Mouse (Mus musculus) gastrocnemius, adult 2 months (tissue): ENCODE data around the gene Fntb. TPM values are rescaled to one million over a fixed set of nuclear protein-coding genes. Genes with fewer than 3 reads are reported as not detected.

Experiments
- DNase-seq: peaks from one replicate; pipeline ENCODE4 v3.0.0; 2022
- H3K27ac ChIP-seq: fragments of 200-600 bp; 2 replicates; pipeline ENCODE4 v1.8.1; 2022; ENCODE audit warnings: mild to moderate bottlenecking
- H3K4me3 ChIP-seq: fragments of 200-600 bp; 2 replicates; pipeline ENCODE4 v1.8.1; 2022; ENCODE audit warnings: mild to moderate bottlenecking, moderate library complexity
- CTCF ChIP-seq: fragments of 200-600 bp; IDR thresholded peaks from 2 replicates; pipeline ENCODE4 v1.8.1; 2022; ENCODE audit warnings: antibody characterized with exemption, mild to moderate bottlenecking, moderate library complexity
- intact Hi-C: fragments of 180-260 bp; cut with DNase I; formaldehyde crosslinking; loops from one replicate; pipeline ENCODE4 v1.15.1; 2025
- total RNA-seq, 2 experiments: library from RNA; stranded (reverse); gene quantifications; 2 replicates each; pipeline ENCODE4 v1.2.3; 2021

Gene Fntb
- total RNA-seq, 2 experiments from 2014 or later: 11.2 to 13.3 TPM

- no peak for TF ChIP-seq CTCF
- no peak overlapping the region for H3K4me3 ChIP-seq
- intact Hi-C loops: loop anchor here (5.0 kb wide), 1 partner anchor 51 kb away; no protein-coding TSS in a partner anchor
- no peak for DNase-seq
- H3K27ac ChIP-seq: no peak overlapping the region
Measured at GRCm38 (mm10) chr12:76901508-76902294, 136.3 kb downstream of the Fntb start.

- no peak overlapping the region; the same call in 1 of the 2 replicates for H3K27ac ChIP-seq
- TF ChIP-seq CTCF: no peak
- no peak for DNase-seq
- intact Hi-C loops: no loop called here
- no peak overlapping the region for H3K4me3 ChIP-seq
Measured at GRCm38 (mm10) chr12:76906278-76906677, 140.9 kb downstream of the Fntb start.

DNA sequence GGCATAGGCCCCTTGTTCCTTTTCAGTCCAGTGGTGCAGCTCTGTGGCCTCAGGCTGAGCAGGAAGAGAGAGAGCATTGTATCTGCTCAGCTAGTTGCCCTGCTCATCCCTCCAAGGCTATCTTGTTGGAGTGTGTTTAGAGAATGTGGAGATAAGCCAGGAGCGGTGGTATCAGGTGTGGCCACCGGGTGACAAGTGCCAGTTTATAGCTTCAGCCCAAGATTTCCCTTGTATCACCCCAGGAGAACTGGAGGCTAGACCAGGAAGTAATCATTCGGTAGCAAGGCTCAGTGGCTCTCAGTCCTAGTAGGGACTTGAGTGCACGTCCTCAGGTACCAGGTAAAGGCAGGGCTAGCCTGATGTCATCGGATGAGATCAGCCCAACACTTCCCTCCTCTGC is 143.8 kb downstream of the Fntb start:
- intact Hi-C loops: no loop called here
- no peak for TF ChIP-seq CTCF
- Histone ChIP-seq H3K4me3 (no peak overlapping the region), H3K27ac (no peak overlapping the region)
- DNase-seq: no peak

DNA sequence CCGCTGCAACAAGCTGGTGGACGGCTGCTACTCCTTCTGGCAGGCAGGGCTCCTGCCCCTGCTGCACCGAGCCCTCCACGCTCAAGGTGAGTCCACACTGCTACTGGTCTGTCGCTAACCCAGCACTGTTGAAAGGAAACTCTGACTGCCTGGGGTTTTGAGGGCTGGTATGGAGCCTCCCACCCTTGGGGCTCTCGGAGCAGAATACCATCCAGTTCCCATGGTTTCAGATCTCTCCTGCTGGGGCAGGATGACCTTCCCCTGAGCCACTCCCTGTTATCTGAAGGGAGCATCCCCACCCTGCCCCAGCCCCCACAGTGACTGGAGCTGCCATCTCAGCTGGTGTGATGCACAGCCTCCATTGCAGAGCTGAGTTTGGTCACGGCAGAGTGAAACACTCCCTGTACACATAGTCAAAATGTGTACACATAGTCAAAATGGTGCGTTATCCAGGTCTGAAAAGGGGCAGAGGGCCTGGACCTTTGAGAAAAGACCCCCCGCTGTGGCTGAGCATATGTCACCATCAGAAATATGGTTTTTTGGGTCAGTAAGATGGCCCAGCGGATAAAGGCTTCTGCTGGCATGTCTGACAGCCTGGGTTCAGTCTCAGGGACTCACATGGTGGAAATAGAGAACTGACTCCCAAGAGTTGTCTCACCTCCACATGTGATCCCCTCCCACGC is 145.0 kb downstream of the Fntb start:
- H3K4me3 ChIP-seq: no peak overlapping the region
- no peak overlapping the region for H3K27ac ChIP-seq
- TF ChIP-seq CTCF: no peak
- no peak for DNase-seq
- intact Hi-C loops: no loop called here

DNA sequence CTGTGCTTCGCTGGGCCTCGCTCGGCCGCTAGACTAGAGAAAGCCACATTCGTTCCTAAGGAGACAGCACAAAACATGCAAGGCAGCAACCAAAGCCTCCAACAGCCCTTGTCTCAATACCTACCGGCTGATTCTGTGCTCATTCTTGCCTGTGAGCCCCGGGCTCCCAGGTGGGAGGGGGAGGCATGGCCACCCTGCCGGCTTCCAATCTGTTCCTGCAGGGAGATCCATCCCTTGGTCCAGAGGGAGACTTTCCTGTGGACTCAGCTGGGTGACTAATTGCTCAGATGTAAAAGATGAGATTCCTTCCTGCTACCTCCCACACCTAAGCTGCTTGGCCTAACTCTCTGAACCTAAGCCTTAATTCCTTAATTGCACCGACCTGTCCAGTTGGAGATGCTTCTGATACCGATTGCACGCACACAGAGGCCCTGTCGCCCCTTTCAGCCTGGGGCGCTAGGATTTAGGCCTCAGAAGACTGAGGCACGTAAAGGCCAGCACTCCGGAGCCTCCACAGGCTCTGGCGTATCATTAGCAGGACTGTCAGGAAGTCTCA is 145.9 kb downstream of the Fntb start:
- intact Hi-C loops: no loop called here
- TF ChIP-seq CTCF: no peak

GRCm38 (mm10) chr12:76912193-76912592 is 146.8 kb downstream of the Fntb start:
- no peak for TF ChIP-seq CTCF
- Histone ChIP-seq H3K27ac (peak overlapping the region; percentile 73), H3K4me3 (no peak overlapping the region)
- DNase-seq: peak; percentile 62
- intact Hi-C loops: no loop called here

More for the DNA sequence above, 145.9 kb downstream of the Fntb start:
- Histone ChIP-seq H3K4me3 (no peak overlapping the region), H3K27ac (peak overlapping the region; percentile 73)
- no peak for DNase-seq

GRCm38 (mm10) chr12:76916163-76916562 is 150.8 kb downstream of the Fntb start:
- intact Hi-C loops: no loop called here
- DNase-seq: no peak
- no peak overlapping the region for H3K4me3 ChIP-seq
- no peak overlapping the region for H3K27ac ChIP-seq
- no peak for TF ChIP-seq CTCF

GRCm38 (mm10) chr12:76918113-76918512 is 152.7 kb downstream of the Fntb start:
- no peak overlapping the region for H3K4me3 ChIP-seq
- intact Hi-C loops: no loop called here
- H3K27ac ChIP-seq: no peak overlapping the region
- DNase-seq: no peak
- TF ChIP-seq CTCF: no peak

DNA sequence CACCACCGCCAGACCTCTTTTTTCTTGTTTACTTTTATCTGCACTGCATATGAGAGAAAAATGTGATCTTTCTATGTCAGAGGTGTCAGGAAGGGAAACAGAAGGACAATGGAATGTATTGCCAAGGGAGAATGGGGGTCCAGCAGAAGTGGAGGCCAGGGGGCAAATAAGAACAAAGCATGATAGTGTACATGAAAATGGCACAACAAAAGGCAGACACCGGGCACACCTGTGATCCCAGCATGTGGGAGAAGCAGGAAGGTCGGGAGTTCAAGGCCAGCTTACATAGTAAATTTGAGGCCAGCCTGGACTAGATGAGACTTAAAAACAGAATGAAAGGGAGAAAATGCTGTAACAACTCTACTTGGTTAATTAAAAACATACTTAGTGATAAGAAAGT is 153.5 kb downstream of the Fntb start:
- intact Hi-C loops: no loop called here
- DNase-seq: no peak
- no peak for TF ChIP-seq CTCF
- H3K27ac ChIP-seq: no peak overlapping the region
- no peak overlapping the region for H3K4me3 ChIP-seq

DNA sequence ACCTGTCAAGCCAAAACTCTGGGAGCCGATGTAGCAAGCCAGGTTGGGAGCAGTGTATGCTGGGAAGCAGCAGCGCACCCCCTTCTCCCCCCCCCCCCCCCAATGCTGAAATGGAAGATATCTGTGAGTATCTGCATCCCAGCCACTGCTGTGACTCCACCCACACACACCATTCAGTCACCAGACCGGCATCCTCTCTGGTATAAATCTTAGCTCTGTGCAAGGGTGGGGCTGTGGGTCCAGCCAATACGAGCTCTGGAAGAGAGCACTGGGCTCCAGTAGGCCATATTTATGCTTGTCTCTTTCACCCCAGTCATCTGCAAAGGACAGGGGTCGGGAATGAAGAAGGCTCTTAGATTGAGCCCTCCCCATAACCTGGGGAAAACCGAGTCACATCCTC is 155.0 kb downstream of the Fntb start:
- Histone ChIP-seq H3K4me3 (no peak overlapping the region), H3K27ac (no peak overlapping the region)
- no peak for TF ChIP-seq CTCF
- no peak for DNase-seq
- intact Hi-C loops: no loop called here

DNA sequence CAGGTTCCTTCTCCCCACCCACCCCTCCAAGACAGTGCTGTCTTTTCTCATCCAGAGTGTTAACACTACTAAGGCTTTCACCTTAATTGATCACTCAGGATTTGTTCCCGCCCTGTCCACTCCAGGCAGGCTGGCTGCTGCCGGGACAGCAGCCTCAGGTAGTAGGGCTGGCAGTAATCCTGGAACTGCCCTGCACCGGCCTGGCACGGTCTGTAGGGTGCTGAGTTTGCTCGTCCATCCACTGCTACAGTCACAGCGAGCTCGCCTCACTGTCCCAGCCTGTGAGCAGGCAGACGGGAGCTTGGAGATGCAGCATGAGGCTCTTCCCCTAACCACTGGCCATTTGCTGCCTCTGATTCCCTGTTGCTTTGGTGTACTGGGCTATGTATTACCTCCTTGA is 155.6 kb downstream of the Fntb start:
- Histone ChIP-seq H3K4me3 (no peak overlapping the region), H3K27ac (no peak overlapping the region)
- DNase-seq: no peak
- intact Hi-C loops: no loop called here
- TF ChIP-seq CTCF: no peak

GRCm38 (mm10) chr12:76923118-76923517 is 157.7 kb downstream of the Fntb start:
- H3K27ac ChIP-seq: peak overlapping the region; percentile 59
- intact Hi-C loops: no loop called here

DNA sequence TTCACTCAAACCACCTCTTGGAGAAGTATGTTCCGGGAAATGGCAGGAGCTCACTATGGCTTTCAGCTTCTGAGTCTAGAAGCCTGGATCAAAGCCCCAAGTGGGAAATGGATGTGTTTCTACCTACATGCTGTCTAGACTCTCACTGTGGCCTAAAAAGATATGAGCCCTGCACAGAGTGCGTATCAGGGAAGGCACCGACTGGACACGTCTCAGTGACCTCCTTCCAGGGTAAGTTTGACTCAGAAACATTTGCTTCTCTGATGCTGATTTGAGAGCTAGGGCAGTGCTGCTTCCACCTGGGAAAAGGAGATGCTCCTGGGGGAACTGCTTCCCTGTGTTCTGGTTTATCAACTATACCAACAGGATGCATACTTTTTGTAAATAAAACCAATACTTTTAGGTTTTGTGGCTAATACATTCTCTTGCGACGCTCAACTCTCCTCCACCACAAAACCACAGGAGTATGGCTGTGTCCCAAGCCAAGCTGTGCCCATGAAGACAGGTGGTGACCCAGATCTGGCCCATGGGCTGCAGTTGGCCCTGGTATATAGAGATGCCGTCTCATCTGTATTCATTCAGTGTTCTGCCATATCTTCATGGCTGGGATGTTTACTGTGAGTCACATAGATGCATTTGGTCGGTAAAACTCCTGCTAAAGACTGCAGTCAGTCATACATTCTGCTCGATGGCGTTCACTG is 159.7 kb downstream of the Fntb start:
- intact Hi-C loops: no loop called here
- peak; percentile 54 for DNase-seq
- no peak overlapping the region for H3K4me3 ChIP-seq
- peak overlapping the region; percentile 73 for H3K27ac ChIP-seq
- no peak for TF ChIP-seq CTCF

More at GRCm38 (mm10) chr12:76923118-76923517, 157.7 kb downstream of the Fntb start:
- no peak for TF ChIP-seq CTCF
- no peak for DNase-seq
- no peak overlapping the region for H3K4me3 ChIP-seq
